In genomic region chr4:126967864-126968821, GRCm38 (mm10) we compare ENCODE assay signal across 8 mouse cellular contexts. TPM values are rescaled to one million over a fixed set of nuclear protein-coding genes. Genes with fewer than 3 reads are reported as not detected.
DNase-seq lines count a peak whose midpoint lies in the region; ATAC-seq and TF ChIP-seq lines count a peak whose summit lies in the region.

Zmym4 (minus strand) TSS chr4:126968135.

- H3K4me3 ChIP-seq in forebrain, embryonic 15.5 days, result peak within 1 kb of the TSS; percentile 100
- H3K4me3 ChIP-seq in layer of hippocampus, adult 2 months, result peak within 1 kb of the TSS; percentile 75
- peak within 1 kb of the TSS; percentile 74 for H3K4me3 ChIP-seq in lung, embryonic 14.5 days (ENCODE audit: low read depth, low read length)
- H3K4me3 ChIP-seq in olfactory bulb, adult 2 months (ENCODE audit: insufficient read depth, low read depth, low read length), result peak within 1 kb of the TSS; percentile 100
- H3K4me3 ChIP-seq in thymus, adult 2 months (ENCODE audit: control insufficient read depth, insufficient read depth, low read length), result peak within 1 kb of the TSS; percentile 89

- H3K4me1 ChIP-seq in forebrain, embryonic 15.5 days, result peaks cover 17% of the 10 kb centered on the region
- no peaks in the 10 kb centered on the region; the same call in 1 of the 2 replicates for H3K4me1 ChIP-seq in lung, embryonic 14.5 days (ENCODE audit: insufficient read depth)
- no peaks in the 10 kb centered on the region for H3K4me1 ChIP-seq in olfactory bulb, adult 2 months (ENCODE audit: control insufficient read depth, insufficient read depth, low read length)
- H3K4me1 ChIP-seq in thymus, adult 2 months (replicated peaks; ENCODE audit: control insufficient read depth, insufficient read depth, low read length), result no peaks in the 10 kb centered on the region

- peak within 1 kb of the TSS; percentile 88 for H3K4me2 ChIP-seq in forebrain, embryonic 15.5 days (replicated peaks)
- H3K4me2 ChIP-seq in lung, embryonic 14.5 days, result peak within 1 kb of the TSS; percentile 77

- peak; percentile 98 for DNase-seq in ES-CJ7 (ENCODE audit: low read depth, low spot score)
- peak; percentile 90 for DNase-seq in cerebellum, adult 11 months
- DNase-seq in heart, postnatal 36 days, result peak; percentile 89 to 90
- DNase-seq in layer of hippocampus, adult 2 months (ENCODE audit: low spot score in 2 of 2), result peak; percentile 92 to 95
- DNase-seq in lung, embryonic 14.5 days, result peak; percentile 97
- DNase-seq in thymus, adult 2 months, result peak; percentile 92

- ATAC-seq in forebrain, embryonic 15.5 days (replicated peaks), result peak; percentile 99
- ATAC-seq in lung, embryonic 14.5 days (ENCODE audit: insufficient read depth), result peak; percentile 99

- no peaks in the 10 kb centered on the region for H3K27me3 ChIP-seq in forebrain, embryonic 15.5 days
- H3K27me3 ChIP-seq in lung, embryonic 14.5 days (ENCODE audit: insufficient read depth, low read length), result no peaks in the 10 kb centered on the region
- H3K27me3 ChIP-seq in thymus, adult 2 months (ENCODE audit: control insufficient read depth, insufficient read depth, low read length), result no peaks in the 10 kb centered on the region

- intact Hi-C loops in heart, postnatal 36 days (cut with DNase I), result loop anchor here (2.0 to 10.0 kb wide), 3 partner anchors 49 to 503 kb away; partner anchors contain the start of genes Ago1 and Zmym6

- H3K27ac ChIP-seq in forebrain, embryonic 15.5 days (replicated peaks), result peak within 1 kb of the TSS; percentile 99
- peak within 1 kb of the TSS; percentile 96 for H3K27ac ChIP-seq in layer of hippocampus, adult 2 months
- H3K27ac ChIP-seq in lung, embryonic 14.5 days (ENCODE audit: low read depth), result peak within 1 kb of the TSS; percentile 95
- H3K27ac ChIP-seq in olfactory bulb, adult 2 months (ENCODE audit: insufficient read depth, low read depth, low read length), result peak within 1 kb of the TSS; percentile 86
- H3K27ac ChIP-seq in thymus, adult 2 months (ENCODE audit: control insufficient read depth, insufficient read depth, low read length), result no peak within 1 kb of the TSS; the same call in 1 of the 2 replicates

- no peaks in the 10 kb centered on the region for H3K36me3 ChIP-seq in forebrain, embryonic 15.5 days
- no peaks in the 10 kb centered on the region for H3K36me3 ChIP-seq in lung, embryonic 14.5 days (ENCODE audit: insufficient read depth)
- no peaks in the 10 kb centered on the region for H3K36me3 ChIP-seq in thymus, adult 2 months (ENCODE audit: control insufficient read depth, insufficient read depth, low read length)

- no peak for TF ChIP-seq POLR2A in olfactory bulb, adult 2 months (IDR thresholded peaks at IDR 0.05; ENCODE audit: insufficient read depth, low read depth, low read length)
- TF ChIP-seq POLR2A in thymus, adult 2 months (IDR thresholded peaks at IDR 0.05; ENCODE audit: control insufficient read depth, extremely low read depth, insufficient read depth, low read length, poor library complexity), result no peak

- no peak for TF ChIP-seq CTCF in layer of hippocampus, adult 2 months (conservative IDR thresholded peaks at IDR 0.05)
- TF ChIP-seq CTCF in lung, embryonic 14.5 days (IDR thresholded peaks at IDR 0.05; ENCODE audit: low read depth), result no peak
- no peak for TF ChIP-seq CTCF in olfactory bulb, adult 2 months (IDR thresholded peaks at IDR 0.05; ENCODE audit: insufficient read depth, low read depth, low read length)
- no peak for TF ChIP-seq CTCF in thymus, adult 2 months (IDR thresholded peaks at IDR 0.05; ENCODE audit: borderline replicate concordance, control insufficient read depth, extremely low read depth, insufficient read depth, low read length, poor library complexity)

- WGBS in forebrain, embryonic 15.5 days, result 6% methylated on average over 49 of the region's 54 CpGs
- 8% methylated on average over 37 of the region's 54 CpGs for WGBS in lung, embryonic 14.5 days
- WGBS in olfactory bulb, adult 2 months, result 5% methylated on average over 54 of the region's 54 CpGs
- WGBS in thymus, adult 2 months, result 7% methylated on average over 49 of the region's 54 CpGs

- peak within 1 kb of the TSS; percentile 98 for H3K9ac ChIP-seq in forebrain, embryonic 15.5 days (replicated peaks)
- peak within 1 kb of the TSS; percentile 96 for H3K9ac ChIP-seq in lung, embryonic 14.5 days

- H3K9me3 ChIP-seq in forebrain, embryonic 15.5 days, result no peaks in the 10 kb centered on the region
- no peaks in the 10 kb centered on the region for H3K9me3 ChIP-seq in lung, embryonic 14.5 days (ENCODE audit: low read depth, low read length)

RNA-seq across cellular contexts. Expression of gene Zmym4, which starts in this region (rescaled TPM):
- 26.3 and 31.3 TPM in 2 replicates for polyA plus RNA-seq in forebrain, embryonic 15.5 days (2015; fragmentation: Nextera tagmentation; extraction: Ambion mirVana)
- 10 to 100 TPM; 19.8 to 20.8 TPM for total RNA-seq in heart, postnatal 36 days (2021)
- total RNA-seq in layer of hippocampus, adult 2 months (2021), result 10 to 100 TPM; 47.6 to 51.9 TPM
- polyA plus RNA-seq in lung, embryonic 14.5 days (2014; fragmentation: Nextera tagmentation; extraction: Ambion mirVana), result 19.8 and 21.8 TPM in 2 replicates
- polyA plus RNA-seq in olfactory bulb, adult 2 months (2012; ENCODE audit: insufficient read depth, insufficient read length, low replicate concordance, missing spikeins), result not detected in 2 replicates
- polyA plus RNA-seq in thymus, adult 2 months (2012; rRNA removed), result 7.9 and 8.9 TPM in 2 replicates
